Mouse (Mus musculus) hindbrain, postnatal 0 days (tissue): ENCODE results near the gene Omt2b. TPM values are rescaled to one million over a fixed set of nuclear protein-coding genes. Genes with fewer than 3 reads are reported as not detected.
A peak's percentile ranks its signal among the peaks of the same experiment; 100 is the strongest.

Experiments
- ATAC-seq: fragments of 200-750 bp; cut with Nextera tagmentation; 2 replicates; pipeline ENCODE4 v1.8.0; 2017; ENCODE audit warnings: mild to moderate bottlenecking, moderate TSS enrichment, moderate library complexity
- DNase-seq: peaks from one replicate; pipeline ENCODE4 v3.0.0-alpha.2; 2015; ENCODE audit warnings: low spot score
- H3K27ac ChIP-seq: fragments of 300-500 bp; sonication (generic); 2 replicates; pipeline ENCODE4 v1.5.1; 2014; ENCODE audit warnings: mild to moderate bottlenecking
- H3K27me3 ChIP-seq: fragments of 300-500 bp; sonication (generic); 2 replicates; pipeline ENCODE4 v1.6.1; 2014; ENCODE audit warnings: low read length, mixed read lengths; ENCODE audit not compliant: insufficient read depth
- H3K36me3 ChIP-seq: fragments of 300-500 bp; sonication (generic); 2 replicates; pipeline ENCODE4 v1.6.1; 2014; ENCODE audit warnings: low read length, mixed read lengths; ENCODE audit not compliant: insufficient read depth
- H3K4me1 ChIP-seq: fragments of 300-500 bp; sonication (generic); 2 replicates; pipeline ENCODE4 v1.6.1; 2014; ENCODE audit warnings: antibody characterized with exemption, low read length, mixed read lengths; ENCODE audit not compliant: insufficient read depth
- H3K4me2 ChIP-seq: fragments of 300-500 bp; sonication (generic); 2 replicates; pipeline ENCODE4 v1.6.1; 2014; ENCODE audit warnings: low read depth, mild to moderate bottlenecking, low read length, moderate library complexity, mixed read lengths
- H3K4me3 ChIP-seq: fragments of 300-500 bp; sonication (generic); 2 replicates; pipeline ENCODE4 v1.5.1; 2014; ENCODE audit warnings: low read length
- H3K9ac ChIP-seq: fragments of 300-500 bp; sonication (generic); replicated peaks from 2 replicates; pipeline ENCODE4 v1.6.1; 2014; ENCODE audit warnings: mild to moderate bottlenecking, low read length, moderate library complexity, mixed read lengths
- H3K9me3 ChIP-seq: fragments of 300-500 bp; sonication (generic); 2 replicates; pipeline ENCODE4 v1.6.1; 2016; ENCODE audit warnings: low read length, mixed read lengths
- CTCF ChIP-seq: IDR thresholded peaks from 2 replicates; pipeline ENCODE4 v1.5.1; 2016; ENCODE audit warnings: antibody characterized with exemption, control low read depth, low read depth
- WGBS: fragments of 180-500 bp; shearing (Covaris S2); extraction: QIAGEN DNeasy Blood & Tissue Kit; methylation state at CpG from one replicate; pipeline ENCODE4 v1.1.7; 2014; 5-methylcytosine and 5-hydroxymethylcytosine counted together
- polyA plus RNA-seq: library from polyadenylated mRNA; unstranded; fragments of >200 nt; fragmentation: Nextera tagmentation; extraction: Ambion mirVana; gene quantifications from 2 replicates; pipeline ENCODE4 v1.2.1, GENCODE M21; 2015
- total RNA-seq: library from RNA; depleted of rRNA; stranded (reverse); fragments of >200 nt; gene quantifications from 2 replicates; pipeline ENCODE4 v1.2.3, GENCODE M21; 2014

The Omt2b gene
- total and polyA plus RNA-seq, 2 experiments from 2014 or later = not detected

DNA sequence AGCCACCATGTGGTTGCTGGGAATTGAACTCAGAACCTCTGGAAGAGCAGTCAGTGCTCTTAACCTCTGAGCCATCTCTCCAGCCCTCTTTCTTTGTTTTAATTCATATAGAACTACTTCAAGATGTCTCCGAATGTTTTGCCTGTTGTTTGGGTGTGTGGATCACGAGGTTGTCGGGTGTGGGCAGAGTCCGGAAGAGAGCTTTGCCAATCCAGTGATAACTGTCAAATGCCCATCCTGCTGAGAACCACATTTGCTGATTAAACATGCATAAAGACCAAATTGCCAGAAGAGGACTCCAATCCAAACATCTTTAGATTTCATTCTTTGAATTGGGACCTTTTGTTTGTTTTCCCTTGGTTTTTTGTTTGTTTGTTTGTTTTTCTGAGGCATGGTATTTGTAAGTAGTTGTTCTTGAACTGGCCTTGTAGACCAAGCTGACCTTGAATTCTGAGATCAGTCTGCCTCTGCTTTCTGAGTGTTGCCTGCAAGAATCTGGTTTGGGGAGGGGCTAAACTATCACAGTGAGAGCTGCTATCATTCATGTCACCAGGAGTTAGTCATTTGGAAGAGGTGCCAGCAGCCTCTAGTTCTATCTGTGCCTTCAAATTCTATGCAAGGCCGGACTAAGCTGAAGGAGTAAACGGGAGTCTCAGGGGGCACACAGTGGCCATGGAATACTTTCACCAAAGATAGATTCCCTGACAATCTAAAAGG is 24.3 kb downstream of the Omt2b start:
- DNase-seq (no peak), ATAC-seq (no peak)
- Histone ChIP-seq H3K36me3 (no peaks in the 10 kb centered on the region), H3K4me1 (no peaks in the 10 kb centered on the region), H3K9ac (no peak overlapping the region), H3K27me3 (no peaks in the 10 kb centered on the region), H3K4me2 (no peak overlapping the region), H3K4me3 (no peak overlapping the region), H3K27ac (no peak overlapping the region), H3K9me3 (no peaks in the 10 kb centered on the region)
- TF ChIP-seq CTCF = no peak
- WGBS = 83% methylated on average over 6 of the region's 6 CpGs

DNA sequence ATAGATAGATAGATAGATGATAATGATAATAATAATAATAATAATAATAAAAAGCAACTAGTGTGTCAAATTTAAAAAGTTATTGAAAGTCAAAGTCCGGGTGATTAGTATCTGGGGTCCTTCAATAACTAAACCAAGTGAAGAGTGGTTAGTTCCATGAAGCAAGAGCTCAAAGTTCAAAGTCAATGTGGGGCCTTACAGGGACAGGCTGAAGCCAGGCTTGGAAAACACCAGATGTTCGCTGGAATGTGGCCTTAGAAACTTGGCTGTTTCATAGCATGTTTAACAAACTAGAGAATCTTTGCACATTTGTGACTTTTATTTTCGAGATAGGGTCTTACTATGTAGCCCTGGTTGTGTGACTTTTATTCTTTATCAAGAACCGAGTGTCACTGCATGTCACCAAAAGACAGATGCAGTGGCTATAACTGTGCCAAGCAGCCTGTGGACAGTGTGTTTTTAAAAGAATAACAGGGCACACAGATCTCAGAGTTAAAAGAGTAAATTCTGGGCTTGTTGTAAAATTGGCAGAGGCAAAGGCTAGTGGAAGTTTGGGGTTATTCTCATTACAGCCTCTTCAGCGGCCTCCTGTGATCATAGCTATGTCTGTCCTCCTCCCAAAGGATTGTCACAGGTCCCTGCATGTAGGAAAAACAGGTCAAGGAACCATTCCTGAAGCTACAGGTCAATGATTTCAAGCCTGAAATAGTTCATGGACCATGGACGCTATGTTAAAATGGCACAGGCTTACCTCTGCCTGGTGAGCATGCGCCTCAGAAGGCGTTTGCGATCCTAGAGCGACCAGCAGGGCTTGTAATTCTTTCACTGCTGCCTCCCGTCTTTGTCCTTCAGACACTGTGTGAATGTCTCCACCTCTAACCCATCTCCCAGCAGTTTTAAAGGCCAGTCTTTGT is 27.5 kb downstream of the Omt2b start:
- Histone ChIP-seq H3K9ac (no peak overlapping the region), H3K4me1 (no peaks in the 10 kb centered on the region)
- 78% methylated on average over 11 of the region's 11 CpGs for WGBS

GRCm38 (mm10) chr9:78355611-78356010 is 28.2 kb downstream of the Omt2b start, which contains the start of gene Gsta2:
Gene Gsta2, minus strand, starts transcription at chr9:78355788.
- H3K4me1 ChIP-seq = no peaks in the 10 kb centered on the region
- 92% methylated on average over 8 of the region's 8 CpGs for WGBS

More for the DNA sequence above, 27.5 kb downstream of the Omt2b start:
- no peak for DNase-seq
- no peaks in the 10 kb centered on the region for H3K27me3 ChIP-seq
- no peak overlapping the region for H3K4me2 ChIP-seq
- H3K4me3 ChIP-seq = no peak overlapping the region
- no peaks in the 10 kb centered on the region for H3K9me3 ChIP-seq
- ATAC-seq = no peak
- no peak for TF ChIP-seq CTCF
- no peak overlapping the region for H3K27ac ChIP-seq
- H3K36me3 ChIP-seq = no peaks in the 10 kb centered on the region

GRCm38 (mm10) chr9:78358053-78358452 is 30.7 kb downstream of the Omt2b start:
- peak; percentile 69 for TF ChIP-seq CTCF
- Histone ChIP-seq H3K4me2 (no peak overlapping the region), H3K4me1 (no peaks in the 10 kb centered on the region), H3K27me3 (no peaks in the 10 kb centered on the region), H3K9me3 (no peaks in the 10 kb centered on the region), H3K9ac (no peak overlapping the region), H3K4me3 (no peak overlapping the region), H3K36me3 (no peaks in the 10 kb centered on the region), H3K27ac (no peak overlapping the region)
- DNase-seq (peak; percentile 71), ATAC-seq (peak; percentile 61; the same call in 1 of the 2 replicates)
- 20% methylated on average over 9 of the region's 9 CpGs for WGBS

More at GRCm38 (mm10) chr9:78355611-78356010, 28.2 kb downstream of the Omt2b start, which contains the start of gene Gsta2:
- no peak within 1 kb of the TSS for H3K4me3 ChIP-seq
- no peak within 1 kb of the TSS for H3K4me2 ChIP-seq
- ATAC-seq = no peak
- H3K9me3 ChIP-seq = no peaks in the 10 kb centered on the region
- no peaks in the 10 kb centered on the region for H3K36me3 ChIP-seq
- H3K27ac ChIP-seq = no peak within 1 kb of the TSS
- DNase-seq = no peak
- no peak within 1 kb of the TSS for H3K9ac ChIP-seq
- no peak for TF ChIP-seq CTCF
- H3K27me3 ChIP-seq = no peaks in the 10 kb centered on the region

- no peak overlapping the region for H3K9ac ChIP-seq
- ATAC-seq (no peak), DNase-seq (no peak)
- H3K4me2 ChIP-seq = no peak overlapping the region
- no peaks in the 10 kb centered on the region for H3K27me3 ChIP-seq
- no peak for TF ChIP-seq CTCF
- no peaks in the 10 kb centered on the region for H3K4me1 ChIP-seq
- H3K4me3 ChIP-seq = no peak overlapping the region
- no peaks in the 10 kb centered on the region for H3K9me3 ChIP-seq
- no peak overlapping the region for H3K27ac ChIP-seq
- H3K36me3 ChIP-seq = no peaks in the 10 kb centered on the region
- WGBS = 87% methylated on average over 6 of the region's 6 CpGs
These were observed 32.5 kb downstream of the Omt2b start for GRCm38 (mm10) chr9:78359750-78360483.

GRCm38 (mm10) chr9:78360484-78360872 is 33.1 kb downstream of the Omt2b start:
- no peak for DNase-seq
- Histone ChIP-seq H3K36me3 (no peaks in the 10 kb centered on the region), H3K4me1 (no peaks in the 10 kb centered on the region), H3K4me3 (no peak overlapping the region), H3K27me3 (no peaks in the 10 kb centered on the region), H3K27ac (no peak overlapping the region), H3K9me3 (no peaks in the 10 kb centered on the region), H3K4me2 (no peak overlapping the region), H3K9ac (no peak overlapping the region)
- TF ChIP-seq CTCF = no peak
- no peak for ATAC-seq
- 44% methylated on average over 2 of the region's 2 CpGs for WGBS
